Mouse (Mus musculus) cerebellum, adult 2 months (tissue): ENCODE data around the gene Guca2b. TPM values are rescaled to one million over a fixed set of nuclear protein-coding genes. Genes with fewer than 3 reads are reported as not detected.
"Not testable (repeated sequence)": the region's sequence is repeated elsewhere in the genome, so short reads cannot be mapped to it uniquely, and the experiment has no call there.

Experiments used
- DNase-seq, 2 experiments: peaks; one replicate each; pipeline ENCODE4 v3.0.0; 2021
- H3K27ac ChIP-seq: fragments of 200-500 bp; 2 replicates; pipeline ENCODE4 v1.5.1; 2012; ENCODE audit warnings: low read length, control low read depth, inconsistent platforms; ENCODE audit not compliant: insufficient read depth
- H3K27me3 ChIP-seq: fragments of 200-500 bp; 2 replicates; pipeline ENCODE4 v1.6.1; 2012; ENCODE audit warnings: inconsistent platforms, mild to moderate bottlenecking, low read length, moderate library complexity; ENCODE audit not compliant: control insufficient read depth, insufficient read depth
- H3K4me1 ChIP-seq: fragments of 200-500 bp; 2 replicates; pipeline ENCODE4 v1.6.1; 2011; ENCODE audit warnings: low read length; ENCODE audit not compliant: control insufficient read depth, insufficient read depth
- H3K4me3 ChIP-seq: fragments of 200-500 bp; replicated peaks from 2 replicates; pipeline ENCODE3; 2011; ENCODE audit warnings: mild to moderate bottlenecking, low read depth, low read length, control low read depth; ENCODE audit not compliant: insufficient read depth
- CTCF ChIP-seq: fragments of 200-500 bp; IDR thresholded peaks from 2 replicates; pipeline ENCODE4 v1.5.1; 2011; ENCODE audit warnings: low read depth, mild to moderate bottlenecking, control low read depth, low read length, moderate library complexity, borderline replicate concordance; ENCODE audit not compliant: insufficient read depth
- POLR2A ChIP-seq: fragments of 200-500 bp; IDR thresholded peaks from 2 replicates; pipeline ENCODE4 v1.6.1; 2011; ENCODE audit warnings: low read length, control low read depth, borderline replicate concordance; ENCODE audit not compliant: insufficient read depth
- WGBS: fragments of 180-500 bp; shearing (Covaris S2); methylation state at CpG from one replicate; pipeline ENCODE4 v1.1.7; 2018; 5-methylcytosine and 5-hydroxymethylcytosine counted together
- polyA plus RNA-seq: library from polyadenylated mRNA; depleted of rRNA; stranded (reverse); fragments of >200 nt; gene quantifications from 2 replicates; pipeline ENCODE4 v1.2.3, GENCODE M21; 2012; rRNA removed

Gene Guca2b
- polyA plus RNA-seq, 1 experiment = not detected

DNA sequence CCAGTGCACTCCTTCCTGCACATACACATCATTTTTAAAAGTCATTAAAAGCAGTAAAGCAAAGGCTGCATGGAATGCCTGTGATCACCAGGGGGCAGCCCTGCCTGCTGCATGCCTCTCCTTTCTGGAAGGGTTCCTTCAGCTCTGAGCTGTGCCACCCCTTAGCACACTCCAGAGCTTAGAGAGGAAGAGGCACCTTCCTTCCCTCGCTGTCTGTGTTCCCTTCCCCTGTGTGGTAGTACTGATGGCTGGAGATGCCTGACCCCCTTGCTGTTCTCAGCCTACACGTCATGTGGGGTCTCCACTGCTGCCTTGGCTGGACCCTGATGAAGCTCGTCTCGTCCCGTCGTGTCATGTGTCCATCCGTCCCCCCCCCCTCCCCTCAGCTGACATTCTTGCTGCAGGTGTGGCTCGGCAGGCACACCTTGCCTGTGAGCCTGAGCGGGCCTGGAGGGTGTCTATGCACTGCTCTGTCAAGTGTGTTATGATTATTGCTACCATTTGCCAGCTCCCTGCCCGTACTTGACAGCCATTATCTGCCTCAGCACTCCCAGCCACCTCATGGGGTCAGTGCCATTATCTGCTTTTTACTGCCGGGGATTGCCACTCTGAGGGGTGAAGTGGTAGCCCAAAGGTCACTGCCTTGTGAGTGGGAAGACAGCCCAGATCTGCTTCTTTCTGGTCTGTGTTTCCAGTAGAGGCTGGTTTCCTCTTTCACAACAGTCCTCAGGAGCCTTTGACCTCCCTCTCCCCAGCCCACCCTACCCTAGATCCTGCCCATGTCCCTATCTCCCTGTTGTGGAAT lies 27.4 kb downstream of the Guca2b start:
- TF ChIP-seq POLR2A = no peak
- TF ChIP-seq CTCF = peak; percentile 81
- H3K4me1 ChIP-seq = peaks cover 17% of the 10 kb centered on the region
- 35% methylated on average over 11 of the region's 11 CpGs for WGBS
- no peak overlapping the region for H3K4me3 ChIP-seq
- DNase-seq = peak; percentile 28 to 41
- no peaks in the 10 kb centered on the region for H3K27me3 ChIP-seq
- H3K27ac ChIP-seq = no peak overlapping the region

- WGBS = 80% methylated on average over 4 of the region's 4 CpGs
- not testable (repeated sequence) for H3K4me3 ChIP-seq, H3K27ac ChIP-seq, DNase-seq, H3K27me3 ChIP-seq
- peaks cover 19% of the 10 kb centered on the region for H3K4me1 ChIP-seq
- peak; percentile 16; the same call in 1 of the 2 replicates for TF ChIP-seq CTCF
Observed at GRCm38 (mm10) chr4:119628363-119628762, 30.4 kb downstream of the Guca2b start.

- Histone ChIP-seq H3K27me3 (no peaks in the 10 kb centered on the region), H3K27ac (no peak overlapping the region), H3K4me1 (peaks cover 8% of the 10 kb centered on the region), H3K4me3 (no peak overlapping the region)
- 84% methylated on average over 4 of the region's 4 CpGs for WGBS
- TF ChIP-seq CTCF (no peak), POLR2A (no peak)
- DNase-seq = no peak
Observed at GRCm38 (mm10) chr4:119627317-119627716, 31.4 kb downstream of the Guca2b start.

DNA sequence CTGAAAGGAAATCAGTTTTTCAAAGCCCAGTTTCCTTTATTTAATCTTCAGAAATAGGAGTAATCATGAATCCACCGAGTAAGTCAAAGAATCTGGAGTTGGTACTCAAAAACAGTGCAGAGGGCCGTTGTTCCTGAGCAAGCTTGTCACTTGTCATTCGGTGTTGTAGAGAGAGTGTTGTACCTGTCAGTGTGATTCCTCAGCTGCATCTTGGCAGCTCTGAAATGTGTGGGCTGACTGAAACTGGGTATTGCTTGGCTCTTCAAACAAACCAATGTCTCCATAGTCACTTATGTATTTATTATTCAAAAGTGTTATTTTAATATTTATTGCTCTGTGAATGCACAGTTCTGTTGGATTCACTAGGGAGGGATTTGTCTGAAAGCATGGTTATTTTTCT lies 31.9 kb downstream of the Guca2b start:
- no peak overlapping the region for H3K27ac ChIP-seq

DNA sequence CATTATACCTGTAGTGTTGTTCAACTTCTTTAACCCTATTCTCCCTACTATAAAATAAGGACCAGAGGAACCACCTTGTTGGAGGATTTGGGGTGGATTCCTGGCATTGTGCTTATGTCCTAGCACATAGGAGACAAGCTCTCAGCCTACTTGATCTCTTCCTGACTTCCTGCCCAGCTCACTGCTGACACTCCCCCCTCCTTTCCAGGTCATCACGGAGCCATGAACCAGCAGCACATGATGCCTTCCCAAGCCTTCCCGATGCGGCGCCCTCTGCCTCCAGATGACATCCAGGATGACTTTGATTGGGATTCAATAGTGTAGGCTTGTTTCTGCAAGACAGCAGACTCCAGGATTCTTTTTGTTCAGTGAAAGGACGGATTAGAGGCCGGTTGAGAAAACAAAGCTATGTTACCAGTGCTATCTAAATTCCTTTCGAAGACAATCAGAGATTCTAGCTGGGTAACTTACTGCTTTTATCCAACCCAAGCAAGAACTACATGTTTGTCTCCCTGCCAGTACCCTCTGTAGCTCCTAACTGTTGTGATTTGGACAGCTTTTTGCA lies 32.6 kb downstream of the Guca2b start:
- TF ChIP-seq CTCF (no peak), POLR2A (no peak)
- Histone ChIP-seq H3K4me1 (peaks cover 5% of the 10 kb centered on the region), H3K4me3 (no peak overlapping the region), H3K27ac (no peak overlapping the region), H3K27me3 (no peaks in the 10 kb centered on the region)
- peak in 1 of 2 experiments; percentile 9 for DNase-seq
- 45% methylated on average over 7 of the region's 7 CpGs for WGBS

More for the DNA sequence above, 31.9 kb downstream of the Guca2b start:
- Histone ChIP-seq H3K27me3 (no peaks in the 10 kb centered on the region), H3K4me1 (peaks cover 8% of the 10 kb centered on the region), H3K4me3 (no peak overlapping the region)
- TF ChIP-seq POLR2A (no peak), CTCF (no peak)
- WGBS = 61% methylated on average over 3 of the region's 3 CpGs
- DNase-seq = no peak

- no peaks in the 10 kb centered on the region for H3K4me1 ChIP-seq
- no peak for DNase-seq
- WGBS = 86% methylated on average over 4 of the region's 4 CpGs
- no peak for TF ChIP-seq POLR2A
- no peak for TF ChIP-seq CTCF
- no peak overlapping the region for H3K27ac ChIP-seq
- no peak overlapping the region for H3K4me3 ChIP-seq
- H3K27me3 ChIP-seq = no peaks in the 10 kb centered on the region
Observed at GRCm38 (mm10) chr4:119614724-119615123, 44.0 kb downstream of the Guca2b start.

GRCm38 (mm10) chr4:119614078-119614477 lies 44.7 kb downstream of the Guca2b start:
- Histone ChIP-seq H3K27me3 (no peaks in the 10 kb centered on the region), H3K4me3 (no peak overlapping the region), H3K4me1 (no peaks in the 10 kb centered on the region), H3K27ac (no peak overlapping the region)
- no peak for DNase-seq
- 66% methylated on average over 1 of the region's 1 CpGs for WGBS
- no peak for TF ChIP-seq POLR2A
- no peak for TF ChIP-seq CTCF

DNA sequence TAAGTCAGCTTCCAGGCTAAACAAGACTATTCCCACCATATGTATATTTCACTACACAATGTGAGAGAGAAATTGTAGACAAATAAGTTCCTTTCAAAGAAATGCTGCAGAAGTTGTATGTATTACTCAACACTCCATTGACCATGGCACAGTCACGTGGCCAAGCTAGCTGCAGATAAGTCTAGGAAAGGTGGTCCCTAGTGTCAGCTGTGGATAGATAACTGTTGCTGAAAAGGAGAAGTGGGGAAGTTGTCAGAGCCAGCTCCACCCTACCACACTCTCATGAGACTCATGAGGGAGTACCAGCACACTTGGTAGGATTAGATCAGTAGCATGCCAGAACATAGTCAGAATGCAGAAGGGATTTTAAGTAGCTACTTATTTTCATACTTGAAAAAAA lies 49.3 kb downstream of the Guca2b start:
- no peak overlapping the region for H3K27ac ChIP-seq
- no peaks in the 10 kb centered on the region for H3K4me1 ChIP-seq
- no peak for TF ChIP-seq POLR2A
- no peaks in the 10 kb centered on the region for H3K27me3 ChIP-seq
- 92% methylated on average over 1 of the region's 1 CpGs for WGBS
- no peak overlapping the region for H3K4me3 ChIP-seq
- no peak for DNase-seq

Other genes starting within 250 kb of the Guca2b start
- gene Ccdc30, start 243.4 kb downstream of the Guca2b start, polyA plus RNA-seq = 8.8 and 9.7 TPM in 2 replicates
- 14.1 and 16.1 TPM in 2 replicates for gene Ppcs, start 236.5 kb downstream of the Guca2b start, polyA plus RNA-seq
- gene Zmynd12, start 236.1 kb downstream of the Guca2b start, polyA plus RNA-seq = 0.64 and 0.81 TPM in 2 replicates
- gene Rimkla, start 166.3 kb downstream of the Guca2b start, polyA plus RNA-seq = 35.4 and 39.2 TPM in 2 replicates
- gene Foxj3, start 122.0 kb downstream of the Guca2b start, polyA plus RNA-seq = 32.3 and 34.9 TPM in 2 replicates
- 8.6 and 9.4 TPM in 2 replicates for gene Frg2f1, start 119.4 kb downstream of the Guca2b start, polyA plus RNA-seq
- gene Guca2a, start 21.2 kb downstream of the Guca2b start, polyA plus RNA-seq = not detected in 2 replicates
- gene Hivep3, start 74.8 kb upstream of the Guca2b start, polyA plus RNA-seq = 36.7 and 36.8 TPM in 2 replicates